Mouse (Mus musculus) erythroblast, embryonic 14.5 days (primary cell): Measurements from ENCODE around the gene Vmn2r43.
"Not testable (repeated sequence)": the region's sequence is repeated elsewhere in the genome, so short reads cannot be mapped to it uniquely, and the experiment has no call there.

Experiments used
- GATA1 ChIP-seq: IDR thresholded peaks from 2 replicates; pipeline ENCODE4 v1.6.1; 2012; ENCODE audit warnings: low read length, inconsistent platforms, mixed read lengths
- TAL1 ChIP-seq: IDR thresholded peaks from 3 replicates; pipeline ENCODE4 v1.6.1; 2012; ENCODE audit warnings: low read length, inconsistent platforms, mixed read lengths

DNA sequence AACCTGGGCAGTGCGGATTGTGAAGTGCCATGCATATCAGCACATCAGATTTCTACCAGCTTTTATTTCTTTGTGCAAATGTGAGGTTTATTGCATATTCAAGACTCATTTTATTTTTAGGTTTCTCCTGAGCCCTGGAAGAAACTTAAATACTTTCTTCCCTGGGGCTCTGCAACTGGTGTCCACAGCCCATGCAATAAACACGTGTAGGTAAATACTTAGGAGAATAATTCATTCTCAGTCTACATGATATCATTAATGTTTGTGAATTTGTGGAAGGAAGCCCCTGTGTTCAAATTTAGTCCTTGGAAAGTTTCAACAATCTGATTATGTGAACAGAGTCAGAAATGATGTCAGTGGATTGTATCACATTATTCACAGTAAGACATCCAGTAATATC, 60.2 kb downstream of the Vmn2r43 start, which contains the start of gene Vmn2r42:
- TF ChIP-seq TAL1, GATA1: not testable (repeated sequence)
